Mouse (Mus musculus) adrenal gland, postnatal 10 days (tissue): Measurements from ENCODE around the gene Uck1. TPM values are rescaled to one million over a fixed set of nuclear protein-coding genes. Genes with fewer than 3 reads are reported as not detected.

ENCODE experiments used
- DNase-seq: peaks from one replicate; pipeline ENCODE4 v3.0.0; 2021; ENCODE audit warnings: mixed read lengths
- total RNA-seq, 2 experiments: library from RNA; stranded (reverse); gene quantifications; 2 replicates each; pipeline ENCODE4 v1.2.3; 2021

The Uck1 gene
- total RNA-seq, 2 experiments from 2014 or later: 129 to 184 TPM

DNA sequence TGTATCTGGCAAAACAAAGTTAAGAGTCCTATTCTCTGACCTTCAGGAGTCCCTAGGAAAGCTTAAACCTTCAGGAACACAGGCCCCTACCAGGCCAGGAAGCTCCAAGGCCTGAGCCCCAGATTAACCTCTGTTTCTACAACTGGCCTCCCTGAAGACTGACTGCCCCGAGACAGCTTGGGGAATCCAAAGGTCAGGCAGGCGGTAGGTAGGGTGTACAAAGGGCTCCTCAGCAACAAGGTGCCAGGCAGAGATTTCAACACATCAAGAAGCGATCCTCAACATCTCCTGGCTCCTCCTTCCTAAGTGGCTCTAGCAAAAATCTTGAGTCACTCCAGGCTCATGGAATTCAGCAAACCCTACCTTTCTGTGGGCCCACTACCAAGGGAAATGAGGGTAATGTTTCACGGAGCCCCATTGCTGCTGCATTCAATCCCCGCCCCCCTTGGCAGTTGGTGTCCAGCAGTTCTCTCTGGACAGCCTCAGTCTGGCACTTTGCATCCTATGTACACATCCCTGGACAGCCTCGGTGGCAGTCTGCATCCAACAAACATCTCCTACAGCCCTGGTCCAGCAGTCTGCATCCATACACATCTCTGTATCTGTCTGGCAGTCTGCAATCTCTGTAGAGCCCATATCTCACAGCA is 949 bp downstream of the Uck1 start:
- peak; percentile 60 for DNase-seq

DNA sequence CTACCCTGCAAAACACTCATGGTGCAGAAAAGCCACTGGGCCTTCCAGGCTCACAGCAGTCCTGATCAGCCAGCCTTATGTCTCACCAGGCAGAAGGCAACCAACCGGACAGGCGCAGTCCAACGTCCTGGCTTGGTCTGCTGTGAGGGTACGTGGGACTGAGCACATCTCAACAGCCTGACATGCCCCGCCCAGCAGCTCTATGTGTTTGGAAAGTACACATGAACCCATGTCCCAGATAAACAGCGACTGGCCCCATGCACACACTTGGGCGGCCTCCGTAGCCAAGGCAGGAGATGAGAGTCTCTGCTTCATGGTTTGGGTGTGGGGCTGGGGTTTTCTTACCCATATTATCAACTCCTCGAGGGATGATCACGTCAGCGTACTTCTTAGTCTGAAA is 3.7 kb downstream of the Uck1 start:
- DNase-seq: peak; percentile 53

DNA sequence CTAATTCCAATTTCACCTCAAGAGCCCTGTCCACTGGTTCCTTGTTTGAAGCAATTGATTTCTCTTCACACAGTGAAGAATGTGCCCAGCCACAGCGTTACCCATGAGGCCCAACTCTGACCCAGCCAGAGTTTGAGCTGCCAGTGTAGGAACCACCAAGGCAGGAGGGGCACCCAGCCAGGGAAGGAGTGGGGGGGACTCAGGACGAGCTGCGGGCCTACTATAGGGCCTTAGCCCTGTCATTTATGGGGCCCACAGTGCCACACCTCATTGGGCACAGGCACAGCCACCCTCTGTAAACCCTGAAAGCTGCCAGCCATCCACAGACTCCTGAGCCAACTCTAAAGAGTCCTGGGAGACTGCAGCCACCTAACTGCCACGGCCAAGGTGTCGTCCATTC is 5.4 kb downstream of the Uck1 start:
- peak; percentile 61 for DNase-seq

DNA sequence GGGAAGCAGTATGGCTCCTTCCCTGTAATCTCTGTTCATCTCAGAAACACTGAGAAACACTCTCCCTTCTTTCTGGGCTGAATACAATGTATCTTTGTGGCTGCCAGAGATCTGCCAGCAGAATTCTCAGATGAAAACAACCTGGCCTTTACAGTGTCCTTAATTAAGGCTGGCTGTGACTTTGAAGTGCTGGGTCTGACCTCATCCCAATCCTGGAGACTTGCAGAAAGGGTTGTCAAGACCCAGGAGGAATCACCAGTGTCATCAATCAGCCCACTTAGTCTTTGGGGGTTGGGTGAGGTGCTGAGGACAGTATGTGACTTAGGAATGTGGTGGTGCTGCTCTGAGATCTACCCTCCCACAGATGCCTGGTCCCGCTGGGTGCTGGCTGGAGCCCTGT is 6.6 kb downstream of the Uck1 start:
- DNase-seq: no peak

DNA sequence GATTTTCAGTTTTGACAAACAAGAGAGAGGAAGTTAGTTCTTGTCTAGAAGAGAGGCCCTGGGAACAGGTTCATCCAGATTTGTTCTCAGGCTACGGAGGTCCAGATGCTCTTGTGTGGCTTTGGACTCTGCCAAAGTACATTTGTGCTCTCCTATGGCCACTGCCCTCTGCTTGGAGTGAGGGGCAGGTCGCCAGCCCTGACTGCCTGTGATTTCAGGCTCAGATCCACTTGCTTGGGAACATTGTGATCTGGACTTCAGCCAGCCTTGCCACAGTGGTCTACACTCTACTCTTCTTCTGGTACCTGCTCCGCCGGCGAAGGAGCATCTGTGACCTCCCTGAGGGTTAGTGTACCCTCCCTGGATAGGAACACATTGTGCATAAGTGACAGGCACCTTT is 7.3 kb downstream of the Uck1 start:
- DNase-seq: no peak

DNA sequence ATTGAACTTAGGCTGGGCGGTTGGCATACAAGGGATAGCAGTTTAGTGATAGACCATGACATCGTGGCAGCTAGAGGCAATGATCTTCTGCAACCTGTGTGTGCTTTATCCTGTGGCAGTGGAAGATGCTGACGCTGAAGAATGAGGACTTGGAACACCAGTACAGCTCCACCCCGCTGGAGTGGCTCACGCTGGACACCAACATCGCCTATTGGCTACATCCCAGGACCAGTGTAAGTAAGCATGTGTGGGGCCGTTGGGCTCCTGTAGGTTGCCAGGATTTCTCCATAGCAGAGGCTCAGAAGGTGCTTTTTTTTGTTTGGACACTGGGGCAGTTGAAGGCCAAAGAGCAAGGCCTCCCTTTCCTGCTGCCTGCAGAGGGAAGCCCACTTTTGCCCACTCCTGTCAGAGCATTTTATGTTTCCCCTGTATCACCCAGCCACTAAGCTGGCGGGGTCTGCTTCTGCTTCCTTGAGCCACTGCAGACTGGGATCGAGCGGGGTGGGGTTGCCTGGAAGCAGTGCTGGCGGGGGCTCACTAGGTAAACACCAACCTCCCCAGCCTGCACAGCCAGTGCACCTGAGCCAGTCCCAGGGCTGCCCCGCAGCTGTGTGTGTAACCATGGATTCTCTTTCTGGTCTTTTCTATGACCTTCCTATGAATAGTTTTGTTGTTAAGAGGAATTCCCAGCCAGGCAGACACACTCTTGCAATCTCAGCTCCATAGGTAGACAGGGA is 8.0 kb downstream of the Uck1 start:
- DNase-seq: peak; percentile 68

DNA sequence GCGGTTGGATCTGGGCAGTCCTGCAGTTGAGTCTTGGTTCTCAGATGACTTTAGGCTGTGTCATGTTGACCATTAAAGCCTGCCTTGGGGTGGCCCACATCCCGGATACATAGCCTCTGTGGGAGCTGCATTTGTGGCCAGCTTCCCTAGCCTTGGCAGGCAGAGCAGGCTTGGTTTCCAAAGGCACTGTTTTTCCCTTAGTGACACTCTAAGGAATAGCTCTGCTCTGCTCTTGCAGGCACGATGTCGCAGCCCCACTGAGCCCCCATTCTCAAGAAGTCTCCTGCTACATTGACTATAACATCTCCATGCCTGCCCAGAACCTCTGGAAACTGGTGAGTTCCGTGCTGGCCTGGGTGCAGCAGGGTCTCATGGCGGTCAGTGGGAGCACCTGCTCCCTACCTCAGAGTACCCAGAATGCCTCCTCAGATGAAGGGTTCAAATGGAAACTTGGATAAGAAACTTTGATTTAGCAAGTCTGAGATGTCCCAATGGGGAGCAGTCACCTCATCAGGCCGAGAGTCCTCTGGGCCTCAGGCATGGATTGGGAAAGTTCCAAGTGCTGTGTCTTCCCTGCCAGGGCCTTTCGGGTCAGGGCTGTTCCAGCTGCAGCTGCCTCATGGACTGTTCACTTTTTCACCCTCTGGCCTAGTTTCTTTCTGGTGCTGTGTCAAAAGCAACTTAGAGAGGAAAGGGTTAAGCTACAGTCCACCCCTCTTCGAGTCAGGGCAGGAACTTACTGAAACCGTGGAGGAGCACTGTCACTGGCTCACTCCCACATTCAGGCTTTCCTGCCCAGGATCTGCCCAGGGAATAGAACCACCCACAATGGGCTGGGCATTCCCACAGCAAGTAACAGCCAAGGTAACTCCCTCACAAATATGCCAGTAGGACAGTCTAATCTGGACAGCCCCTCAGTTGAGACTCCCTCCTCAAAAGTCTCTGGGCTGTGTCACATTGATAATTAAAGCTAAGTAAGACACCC is 11.3 kb downstream of the Uck1 start:
- peak; percentile 79 for DNase-seq

DNA sequence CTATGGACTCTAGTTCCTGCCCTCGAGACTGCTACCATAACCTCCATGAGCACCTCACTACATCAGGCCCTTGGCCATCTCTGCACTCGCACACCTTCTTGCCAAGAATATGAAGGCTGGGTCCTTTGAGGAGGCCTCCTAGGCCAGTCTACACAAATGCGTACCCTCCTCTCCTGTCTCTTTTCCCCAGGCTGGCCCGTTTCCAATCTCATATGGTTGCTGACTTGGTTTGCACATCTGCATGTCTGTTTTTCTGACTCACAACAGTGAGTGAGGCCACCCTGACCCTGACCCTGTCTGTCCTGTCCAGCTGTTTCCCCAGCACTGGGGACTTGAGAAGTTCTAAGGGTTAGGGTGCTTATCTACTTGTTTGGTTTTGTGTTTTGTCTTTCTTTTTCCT is 13.2 kb downstream of the Uck1 start:
- DNase-seq: no peak

DNA sequence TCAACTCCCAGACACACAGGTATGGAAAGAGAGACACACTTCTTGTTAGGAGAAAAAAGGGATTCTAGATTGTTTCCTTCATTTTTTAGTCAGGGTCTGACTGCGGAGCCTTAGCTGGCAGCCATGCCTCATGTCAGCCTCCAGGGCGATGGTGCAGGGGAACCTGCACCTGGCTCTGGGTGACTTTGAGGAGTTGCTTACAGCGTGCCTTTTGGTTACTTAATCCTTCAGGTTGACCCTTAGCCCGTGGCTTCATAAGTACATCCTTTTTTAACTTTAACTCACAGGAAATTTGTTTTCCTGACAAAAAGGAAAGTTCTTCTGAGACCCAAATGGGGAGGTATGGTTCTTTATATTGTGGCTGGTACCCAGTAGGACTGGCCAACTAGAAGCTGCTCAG is 17.0 kb downstream of the Uck1 start:
- no peak for DNase-seq

DNA sequence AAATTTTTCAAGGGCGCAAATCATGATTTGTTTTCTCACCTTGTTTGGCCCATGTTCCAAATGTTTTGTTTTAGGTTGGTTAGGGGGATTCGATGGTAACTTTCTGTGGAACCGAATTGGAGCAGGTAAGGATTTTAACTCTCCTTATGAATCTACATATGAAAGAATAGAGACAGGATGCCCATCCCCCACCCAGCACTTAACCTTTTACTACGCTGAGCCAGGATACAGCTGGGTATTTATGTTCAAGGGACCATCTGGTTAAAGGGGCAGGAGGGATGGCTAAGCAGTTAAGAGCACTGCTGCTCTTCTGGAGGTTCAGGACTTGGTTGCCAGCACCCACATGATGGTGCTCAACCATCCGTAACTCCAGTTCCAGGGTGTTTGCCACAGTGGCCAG is 19.4 kb downstream of the Uck1 start:
- no peak for DNase-seq

DNA sequence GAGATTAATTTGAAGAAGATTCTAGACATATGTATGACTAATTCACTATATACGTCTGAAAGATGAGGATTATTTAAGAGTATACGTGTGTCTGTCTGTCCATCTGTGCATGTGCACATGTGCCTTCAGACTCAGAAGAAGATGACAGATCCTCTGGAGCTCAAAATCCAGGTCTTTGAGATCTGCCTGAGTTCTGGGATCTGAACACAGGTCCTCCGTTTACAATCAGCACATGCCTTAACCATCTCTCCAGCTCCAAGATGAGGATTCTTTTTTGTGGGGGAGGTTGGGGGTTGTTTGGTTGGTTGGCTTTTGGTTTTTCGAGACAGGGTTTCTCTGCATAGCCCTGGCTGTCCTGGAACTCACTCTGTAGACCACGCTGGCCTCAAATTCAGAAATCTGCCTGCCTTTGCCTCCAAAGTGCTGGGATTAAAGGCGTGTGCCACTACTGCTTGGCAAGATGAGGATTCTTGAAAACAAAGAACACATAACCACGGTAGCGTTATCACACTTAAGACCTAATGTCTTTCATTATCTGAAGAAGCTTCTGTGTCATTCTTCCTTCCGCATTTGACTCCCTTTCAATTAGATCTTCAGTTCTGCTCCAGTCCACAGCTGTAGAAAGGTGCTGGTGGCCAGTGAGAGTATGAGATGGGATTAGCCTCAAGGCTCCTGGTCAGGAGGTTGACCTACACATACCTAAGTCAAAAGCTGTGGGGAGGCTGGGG is 21.1 kb downstream of the Uck1 start:
- DNase-seq: no peak

DNA sequence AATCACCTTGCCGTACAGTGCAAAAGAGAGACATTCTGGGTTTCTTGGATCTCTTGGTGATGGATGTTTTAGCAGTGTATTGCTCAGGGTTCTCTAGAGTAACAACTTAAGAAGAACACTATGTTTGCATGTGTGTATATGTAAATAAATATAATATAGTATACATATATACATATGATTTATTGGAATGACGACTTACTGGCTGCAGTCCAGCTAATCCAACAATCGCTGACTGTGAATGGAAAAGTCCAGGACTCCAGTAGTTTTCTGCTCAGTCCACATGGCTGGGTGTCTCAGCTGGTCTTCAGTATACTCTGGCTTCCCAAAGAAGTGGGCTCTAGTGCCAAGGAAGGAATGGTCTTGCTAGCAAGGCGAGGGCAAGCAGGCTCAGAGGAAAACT is 22.4 kb downstream of the Uck1 start:
- DNase-seq: no peak

DNA sequence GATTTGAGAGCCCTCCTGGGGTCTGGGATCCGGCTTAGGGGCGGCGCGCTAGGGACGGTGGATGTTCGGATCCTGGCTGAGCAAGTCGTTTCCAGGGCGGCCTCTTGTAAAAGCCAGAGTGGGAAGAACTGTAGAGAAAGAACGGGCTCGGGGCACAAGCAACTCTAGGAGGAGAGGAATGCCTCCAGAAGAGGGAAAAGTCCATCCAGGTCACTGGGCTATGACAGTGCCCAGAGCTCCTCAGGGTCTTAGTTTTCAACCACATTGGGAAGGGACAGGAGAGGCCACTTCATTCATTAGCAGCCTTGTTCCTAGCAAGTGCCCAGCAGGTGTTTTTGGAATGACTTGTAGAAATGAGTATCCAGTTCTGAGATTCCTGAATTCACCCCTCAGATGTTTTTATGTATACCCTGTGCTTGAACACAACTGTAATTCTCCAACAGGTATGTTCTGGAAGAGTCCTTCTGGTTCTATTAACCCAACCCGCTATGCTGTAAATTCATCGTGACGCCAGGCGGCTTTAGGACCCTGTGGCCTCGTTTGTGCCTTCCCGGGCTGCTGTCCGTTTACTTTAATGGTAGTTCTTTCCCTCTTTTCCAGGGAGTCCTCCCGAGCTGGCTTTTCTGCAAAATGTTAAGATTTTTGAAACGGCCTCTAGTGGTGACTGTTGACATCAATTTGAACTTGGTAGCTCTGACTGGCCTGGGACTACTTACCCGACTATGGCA is 23.0 kb downstream of the Uck1 start:
- DNase-seq: peak; percentile 68

DNA sequence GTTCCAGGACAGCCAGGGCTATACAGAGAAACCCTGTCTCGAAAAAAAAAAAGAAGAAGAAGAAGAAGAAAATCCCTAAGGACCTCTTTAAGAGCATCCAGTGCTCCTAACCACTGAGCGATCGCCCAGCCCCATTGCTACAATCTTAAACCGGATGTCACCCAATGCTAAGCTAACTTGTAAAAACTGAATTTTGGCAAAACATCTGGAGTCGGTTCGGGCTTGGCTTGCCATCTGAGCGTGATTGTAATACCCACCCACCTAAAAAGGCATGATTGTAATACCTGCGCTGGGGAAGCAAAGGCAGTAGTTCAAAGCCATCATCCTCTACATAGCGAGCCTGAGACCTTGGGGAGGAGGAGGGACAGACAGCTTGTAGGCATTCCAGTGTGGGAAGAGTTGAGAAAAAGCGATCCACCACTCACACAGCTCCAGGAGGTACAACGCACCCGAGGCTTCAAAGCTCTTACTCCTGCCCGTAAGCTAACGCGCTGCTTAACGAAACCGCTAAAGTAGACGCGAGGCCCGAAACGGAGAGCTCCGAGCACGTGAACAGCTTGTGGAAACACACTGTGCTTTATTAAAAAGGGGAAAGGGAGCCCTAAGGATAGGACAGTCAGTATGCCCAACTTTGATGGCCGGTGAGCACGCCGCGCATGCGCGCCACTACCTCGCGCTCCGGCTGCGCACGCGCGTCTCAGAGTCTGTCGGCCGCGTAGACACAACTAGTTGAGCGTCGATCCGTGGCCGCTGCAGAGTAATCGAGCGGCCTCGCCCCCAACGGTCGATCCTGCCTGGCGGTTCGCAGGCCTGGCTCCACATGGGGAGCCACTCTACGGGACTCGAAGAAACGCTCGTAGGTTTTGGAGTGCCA is 23.8 kb downstream of the Uck1 start, which contains the start of gene Pomt1:
Gene Pomt1, plus strand, starts transcription at position 705 of the 874 bp plus-strand sequence.
- DNase-seq: peak; percentile 92

DNA sequence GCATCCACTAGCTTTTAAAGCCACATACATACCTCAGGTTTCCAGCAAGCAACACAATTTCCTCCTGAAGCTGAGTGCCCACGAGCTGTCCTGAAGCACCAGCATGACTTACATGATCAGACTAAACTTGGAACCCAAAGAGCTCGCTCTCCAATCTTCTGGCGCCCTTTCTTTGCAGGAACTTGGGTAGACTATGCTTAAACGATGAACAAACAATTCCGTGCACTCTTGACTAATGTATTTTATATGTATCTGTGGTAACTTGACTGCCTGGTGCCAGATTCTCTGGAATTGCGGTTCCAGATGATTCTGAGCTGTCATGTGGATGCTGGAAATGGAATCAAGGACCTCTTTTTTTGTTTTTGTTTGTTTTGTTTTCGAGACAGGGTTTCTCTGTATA is 24.5 kb downstream of the Uck1 start:
- DNase-seq: no peak

DNA sequence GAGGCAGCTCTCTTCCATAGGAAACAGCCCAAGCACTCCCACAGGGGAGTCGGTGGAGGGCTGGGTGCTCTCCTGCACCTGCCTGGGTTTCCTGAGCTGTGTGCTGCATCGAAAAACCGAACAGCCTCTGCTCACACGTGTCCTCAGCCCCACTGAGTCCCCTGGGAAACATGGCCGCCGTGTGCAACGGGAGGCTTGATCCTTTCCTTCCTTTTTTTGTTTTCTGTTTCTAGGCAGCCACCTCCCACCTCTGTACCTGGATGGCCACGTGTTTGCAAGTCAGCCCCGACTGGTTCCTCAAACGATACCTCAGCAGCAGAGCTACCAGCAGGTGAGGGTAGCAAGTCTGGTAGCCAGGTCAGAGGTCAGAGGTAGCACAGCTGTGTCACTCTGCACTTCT is 37.9 kb downstream of the Uck1 start:
- DNase-seq: no peak

DNA sequence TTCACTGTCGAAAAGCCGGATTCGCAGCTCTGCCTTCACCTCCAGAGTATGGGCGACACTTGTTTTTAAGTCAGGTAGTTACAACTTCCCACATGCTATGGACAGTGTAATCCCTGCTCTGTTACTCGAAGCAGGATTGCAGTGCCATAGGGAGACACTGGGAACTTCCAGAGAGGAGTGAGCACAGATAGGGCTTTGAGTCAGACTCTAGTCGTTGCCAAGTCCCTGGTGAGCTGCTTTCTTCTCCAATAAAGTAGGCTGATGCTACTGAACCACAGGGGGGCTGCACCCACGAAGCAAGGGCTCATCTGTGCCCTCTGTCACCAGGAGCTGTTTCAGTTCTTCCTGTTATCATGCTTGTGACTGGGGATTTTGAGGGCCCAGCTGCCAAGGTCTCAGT is 38.4 kb downstream of the Uck1 start:
- no peak for DNase-seq

DNA sequence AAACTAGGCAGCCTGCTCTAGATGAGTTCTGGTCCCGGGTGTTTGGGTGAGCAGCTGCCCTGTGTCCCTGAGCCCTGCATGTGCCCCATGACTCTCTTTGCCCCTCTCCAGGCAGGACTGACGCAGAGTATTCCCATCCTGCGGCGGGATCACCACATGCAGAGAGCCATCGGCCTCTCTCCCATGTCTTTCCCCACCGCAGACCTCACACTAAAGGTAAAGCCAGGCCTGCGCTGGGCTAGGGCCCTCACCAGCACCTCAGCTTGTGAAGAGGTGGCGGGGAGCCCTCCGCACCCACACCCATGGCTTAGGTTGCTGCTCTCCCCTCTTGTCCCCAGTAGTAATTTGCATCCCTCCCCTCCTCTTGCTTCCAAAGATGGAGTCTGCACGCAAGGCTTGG is 39.0 kb downstream of the Uck1 start:
- DNase-seq: no peak

DNA sequence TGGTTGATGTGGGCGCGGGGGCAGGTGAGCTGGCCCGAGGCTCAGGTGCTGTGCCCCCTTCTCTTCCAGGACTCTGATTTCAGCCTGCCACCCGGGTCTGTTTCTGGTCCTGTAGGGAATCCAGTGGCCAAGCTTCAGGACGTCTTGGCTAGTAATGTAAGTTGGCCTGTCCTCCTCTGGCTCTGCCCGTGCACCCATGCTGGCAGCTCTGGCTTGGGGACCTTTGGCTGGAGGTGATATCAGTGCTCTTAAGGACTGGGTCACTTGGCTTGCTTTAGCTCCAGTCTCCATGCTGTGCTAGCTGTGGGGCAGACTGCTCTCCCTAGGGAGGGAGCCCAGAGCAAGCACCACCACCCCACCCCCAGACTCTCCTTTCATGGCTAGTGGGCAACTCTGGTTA is 39.9 kb downstream of the Uck1 start:
- peak; percentile 43 for DNase-seq

DNA sequence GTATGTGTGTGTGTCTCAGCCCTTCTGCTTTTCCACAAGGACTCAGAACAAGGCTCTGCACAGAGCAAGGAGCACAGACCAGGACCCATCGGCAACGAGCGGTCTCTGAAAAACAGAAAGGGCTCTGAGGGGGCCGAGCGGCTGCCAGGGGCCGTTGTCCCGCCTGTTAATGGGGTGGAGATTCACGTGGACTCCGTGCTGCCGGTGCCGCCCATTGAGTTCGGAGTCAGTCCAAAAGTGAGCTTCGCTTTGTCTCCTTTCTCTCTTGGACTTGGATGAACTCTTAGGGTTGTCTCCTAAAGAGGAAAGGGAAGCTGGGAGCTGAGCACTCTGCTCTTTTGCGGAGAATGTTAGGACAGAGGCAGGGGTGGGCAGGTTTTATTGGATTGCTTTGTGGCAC is 40.5 kb downstream of the Uck1 start:
- no peak for DNase-seq
